Mouse (Mus musculus) erythroblast, adult 5-6 weeks (primary cell): ENCODE data around the gene Gm43191. TPM values are rescaled to one million over a fixed set of nuclear protein-coding genes. Genes with fewer than 3 reads are reported as not detected.

ENCODE experiments used
- total RNA-seq, 2 experiments: library from RNA; stranded (forward) in 1 of 2; stranded (reverse) in 1 of 2; fragments of 150-400 nt in 1 of 2; fragments of 200-764, 138-1000 nt in 1 of 2; gene quantifications; 2 replicates each; pipeline versions ENCODE4 v1.2.3 to v1.2.4; 2015 to 2017; ENCODE audit warnings: low replicate concordance in 2 of 2

The Gm43191 gene
- total RNA-seq, 2 experiments from 2014 or later, result not detected

Other genes starting within 250 kb of the Gm43191 start
- 1.5 and 13.6 TPM in 2 replicates for gene Rtca, start 173.1 kb downstream of the Gm43191 start, total RNA-seq (2015; ENCODE audit: low replicate concordance)
- gene Rtca, start 173.1 kb downstream of the Gm43191 start, total RNA-seq (2017; ENCODE audit: low replicate concordance), result 5.6 and 5.8 TPM in 2 replicates
- 3.3 and 7.9 TPM in 2 replicates for gene Dbt, start 168.2 kb downstream of the Gm43191 start, total RNA-seq (2015; ENCODE audit: low replicate concordance)
- gene Dbt, start 168.2 kb downstream of the Gm43191 start, total RNA-seq (2017; ENCODE audit: low replicate concordance), result 3.3 and 10.1 TPM in 2 replicates
- gene Lrrc39, start 118.3 kb downstream of the Gm43191 start, total RNA-seq (2015; ENCODE audit: low replicate concordance), result 1.5 and 8.8 TPM in 2 replicates
- gene Lrrc39, start 118.3 kb downstream of the Gm43191 start, total RNA-seq (2017; ENCODE audit: low replicate concordance), result 14.0 and 19.0 TPM in 2 replicates
- gene Sass6, start 86.3 kb downstream of the Gm43191 start, total RNA-seq (2015; ENCODE audit: low replicate concordance), result 10.7 and 16.3 TPM in 2 replicates
- gene Sass6, start 86.3 kb downstream of the Gm43191 start, total RNA-seq (2017; ENCODE audit: low replicate concordance), result 19.8 and 31.5 TPM in 2 replicates
- 0.38 and 13.2 TPM in 2 replicates for gene Trmt13, start 66.7 kb downstream of the Gm43191 start, total RNA-seq (2015; ENCODE audit: low replicate concordance)
- 10.1 and 10.7 TPM in 2 replicates for gene Trmt13, start 66.7 kb downstream of the Gm43191 start, total RNA-seq (2017; ENCODE audit: low replicate concordance)
- 27.6 and 28.4 TPM in 2 replicates for gene Mfsd14a, start 18.6 kb downstream of the Gm43191 start, total RNA-seq (2015; ENCODE audit: low replicate concordance)
- 12.5 and 16.7 TPM in 2 replicates for gene Mfsd14a, start 18.6 kb downstream of the Gm43191 start, total RNA-seq (2017; ENCODE audit: low replicate concordance)
- gene Slc35a3, start 31.6 kb upstream of the Gm43191 start, total RNA-seq (2015; ENCODE audit: low replicate concordance), result 10.7 and 21.3 TPM in 2 replicates
- gene Slc35a3, start 31.6 kb upstream of the Gm43191 start, total RNA-seq (2017; ENCODE audit: low replicate concordance), result 16.0 and 17.1 TPM in 2 replicates
- 3.3 and 4.4 TPM in 2 replicates for gene Agl, start 126.9 kb upstream of the Gm43191 start, total RNA-seq (2015; ENCODE audit: low replicate concordance)
- gene Agl, start 126.9 kb upstream of the Gm43191 start, total RNA-seq (2017; ENCODE audit: low replicate concordance), result 3.9 and 4.2 TPM in 2 replicates
- gene Frrs1, start 178.2 kb upstream of the Gm43191 start, total RNA-seq (2015; ENCODE audit: low replicate concordance), result 6.5 and 11.3 TPM in 2 replicates
- gene Frrs1, start 178.2 kb upstream of the Gm43191 start, total RNA-seq (2017; ENCODE audit: low replicate concordance), result 5.6 and 9.5 TPM in 2 replicates